Mouse (Mus musculus): Measurements from ENCODE around the gene Sub1. TPM values are rescaled to one million over a fixed set of nuclear protein-coding genes. Genes with fewer than 3 reads are reported as not detected.
A peak's percentile ranks its signal among the peaks of the same experiment; 100 is the strongest.

The Sub1 gene
- polyA plus RNA-seq, 1 experiment from 2014 or later: 489 TPM

DNA sequence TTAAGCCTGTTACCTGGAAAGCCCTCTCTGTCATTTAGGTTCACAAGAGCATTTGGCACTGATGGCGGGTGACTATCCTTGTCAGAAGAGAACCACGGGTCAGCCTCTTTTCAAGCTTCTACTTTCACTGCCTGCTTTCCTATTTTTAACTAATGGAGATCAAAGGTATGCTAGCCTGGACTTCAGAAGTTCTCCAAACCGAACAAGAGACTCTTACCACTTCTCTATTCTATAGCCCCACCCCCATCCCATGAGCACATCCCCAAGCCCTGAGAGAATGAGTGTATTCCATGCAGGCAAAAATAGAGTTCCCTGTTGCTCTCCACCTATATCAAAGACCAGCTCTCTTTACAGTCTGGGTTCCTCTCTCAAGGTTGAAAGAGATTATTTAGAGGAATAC lies 31.0 kb upstream of the Sub1 start:
- H3K9ac ChIP-seq: no peak overlapping the region
- no peak overlapping the region for H3K4me3 ChIP-seq
- no peak overlapping the region for H3K27ac ChIP-seq (replicated peaks)
- H3K4me2 ChIP-seq: no peak overlapping the region
- H3K4me1 ChIP-seq (replicated peaks): no peaks in the 10 kb centered on the region
- no peaks in the 10 kb centered on the region for H3K27me3 ChIP-seq
- no peaks in the 10 kb centered on the region for H3K9me3 ChIP-seq
- WGBS: 86% methylated on average over 3 of the region's 3 CpGs
- H3K36me3 ChIP-seq: no peaks in the 10 kb centered on the region
- no peak for ATAC-seq (ENCODE audit: low FRiP score, low read depth)

- Histone ChIP-seq H3K4me3 (no peak overlapping the region), H3K27ac (replicated peaks) (no peak overlapping the region), H3K9ac (no peak overlapping the region), H3K36me3 (no peaks in the 10 kb centered on the region), H3K4me2 (no peak overlapping the region), H3K27me3 (no peaks in the 10 kb centered on the region), H3K9me3 (no peaks in the 10 kb centered on the region), H3K4me1 (replicated peaks) (no peaks in the 10 kb centered on the region)
- WGBS: 89% methylated on average over 5 of the region's 5 CpGs
- ATAC-seq (ENCODE audit: low FRiP score, low read depth): no peak
These were observed 30.2 kb upstream of the Sub1 start for GRCm38 (mm10) chr15:12026932-12027450.

DNA sequence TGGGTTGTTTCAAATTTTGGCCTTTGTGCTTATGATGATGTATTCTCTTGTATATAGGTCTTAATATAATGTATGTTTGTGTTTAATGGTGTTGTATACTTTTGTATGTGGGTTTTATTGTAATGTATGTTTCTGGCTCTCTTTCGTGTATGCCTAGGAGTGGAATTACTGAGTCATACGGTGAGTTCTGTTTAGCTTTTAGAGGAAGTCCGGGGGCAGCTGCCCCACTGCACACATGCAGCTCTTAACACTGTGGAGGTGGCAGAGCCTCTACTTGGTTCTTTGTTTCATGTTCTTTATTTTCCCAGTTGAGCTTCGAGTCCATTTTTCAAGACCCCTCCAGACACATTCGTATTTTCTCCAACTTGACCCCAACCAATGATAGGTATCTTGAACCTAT lies 29.2 kb upstream of the Sub1 start:
- H3K36me3 ChIP-seq: no peaks in the 10 kb centered on the region
- H3K9me3 ChIP-seq: no peaks in the 10 kb centered on the region
- no peak for ATAC-seq (ENCODE audit: low FRiP score, low read depth)
- no peak overlapping the region for H3K4me2 ChIP-seq
- H3K4me3 ChIP-seq: no peak overlapping the region
- WGBS: 85% methylated on average over 5 of the region's 5 CpGs
- no peaks in the 10 kb centered on the region for H3K4me1 ChIP-seq (replicated peaks)
- no peaks in the 10 kb centered on the region for H3K27me3 ChIP-seq
- no peak overlapping the region for H3K9ac ChIP-seq
- H3K27ac ChIP-seq (replicated peaks): no peak overlapping the region

DNA sequence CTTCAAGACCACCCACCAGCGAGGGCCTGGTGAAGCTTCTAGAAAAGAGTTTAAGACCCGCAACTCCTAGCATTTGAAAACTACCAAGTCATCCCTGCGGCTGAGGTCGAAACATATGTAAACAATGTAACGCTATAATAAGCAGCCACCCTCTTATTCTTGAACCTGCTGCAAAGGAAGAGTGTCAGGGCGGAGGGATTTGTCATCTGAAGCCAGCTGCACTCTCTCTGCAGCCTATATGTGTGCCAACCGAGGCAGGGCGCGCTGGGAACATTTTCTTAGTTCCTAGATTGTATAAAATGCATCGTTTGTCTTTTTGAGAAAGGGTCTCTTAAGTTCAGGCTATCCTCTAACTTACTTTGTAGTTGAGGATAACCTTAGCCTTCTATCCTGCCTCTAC lies 28.6 kb upstream of the Sub1 start:
- WGBS: 88% methylated on average over 10 of the region's 10 CpGs
- Histone ChIP-seq H3K4me2 (no peak overlapping the region), H3K27me3 (no peaks in the 10 kb centered on the region), H3K4me1 (replicated peaks) (no peaks in the 10 kb centered on the region), H3K9ac (no peak overlapping the region), H3K36me3 (no peaks in the 10 kb centered on the region), H3K9me3 (no peaks in the 10 kb centered on the region), H3K27ac (replicated peaks) (no peak overlapping the region), H3K4me3 (no peak overlapping the region)
- ATAC-seq (ENCODE audit: low FRiP score, low read depth): no peak

- H3K4me3 ChIP-seq: no peak overlapping the region
- H3K9ac ChIP-seq: no peak overlapping the region
- no peaks in the 10 kb centered on the region for H3K27me3 ChIP-seq
- no peak for ATAC-seq (ENCODE audit: low FRiP score, low read depth)
- H3K9me3 ChIP-seq: no peaks in the 10 kb centered on the region
- H3K36me3 ChIP-seq: no peaks in the 10 kb centered on the region
- WGBS: 57% methylated on average over 14 of the region's 14 CpGs
- H3K4me1 ChIP-seq (replicated peaks): no peaks in the 10 kb centered on the region
- H3K27ac ChIP-seq (replicated peaks): no peak overlapping the region
- peak overlapping the region; percentile 31 for H3K4me2 ChIP-seq
These were observed 28.0 kb upstream of the Sub1 start for GRCm38 (mm10) chr15:12024791-12025268.

DNA sequence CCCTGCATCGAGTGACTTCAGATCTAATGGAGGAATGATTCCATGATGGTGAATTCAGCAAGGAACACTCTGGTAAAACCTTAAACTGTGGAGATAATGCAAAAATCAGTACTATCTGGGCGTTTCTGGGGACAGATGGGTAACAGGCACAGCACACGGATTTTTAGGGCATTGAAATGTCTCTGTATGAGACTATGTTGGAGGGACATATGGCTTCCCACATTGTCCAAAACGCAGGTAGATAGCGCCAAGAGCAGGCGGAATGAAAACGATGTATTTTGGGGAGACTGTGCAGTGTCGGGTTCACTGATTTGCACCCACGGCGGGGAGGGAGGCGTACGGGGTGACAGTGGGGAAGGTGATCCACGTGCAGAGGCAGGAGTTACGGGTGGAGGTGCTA lies 22.7 kb upstream of the Sub1 start:
- Histone ChIP-seq H3K36me3 (no peaks in the 10 kb centered on the region), H3K4me1 (replicated peaks) (no peaks in the 10 kb centered on the region), H3K4me3 (no peak overlapping the region), H3K9ac (no peak overlapping the region), H3K4me2 (no peak overlapping the region), H3K9me3 (no peaks in the 10 kb centered on the region), H3K27ac (replicated peaks) (no peak overlapping the region), H3K27me3 (no peaks in the 10 kb centered on the region)
- 94% methylated on average over 14 of the region's 14 CpGs for WGBS
- ATAC-seq (ENCODE audit: low FRiP score, low read depth): no peak

DNA sequence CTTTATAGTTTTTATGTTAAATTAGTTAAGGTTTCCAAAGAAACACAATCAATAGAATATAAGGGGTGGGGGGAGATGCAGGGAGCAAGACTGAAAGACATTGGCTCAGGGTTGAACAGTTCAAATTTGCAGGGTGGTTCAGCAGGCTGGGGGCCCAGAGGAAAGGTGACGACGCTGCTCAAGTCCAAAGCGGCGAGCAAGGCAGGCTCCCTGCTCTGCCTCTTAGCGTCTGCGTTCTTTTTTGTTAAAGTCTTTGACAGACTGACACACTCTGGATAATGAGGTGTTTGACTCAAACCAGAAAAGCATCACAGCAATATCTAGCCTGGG lies 21.6 kb upstream of the Sub1 start:
- Histone ChIP-seq H3K4me1 (replicated peaks) (no peaks in the 10 kb centered on the region), H3K9ac (no peak overlapping the region), H3K4me3 (no peak overlapping the region), H3K36me3 (no peaks in the 10 kb centered on the region), H3K4me2 (no peak overlapping the region), H3K27me3 (no peaks in the 10 kb centered on the region), H3K9me3 (no peaks in the 10 kb centered on the region), H3K27ac (replicated peaks) (no peak overlapping the region)
- 74% methylated on average over 6 of the region's 6 CpGs for WGBS
- ATAC-seq (ENCODE audit: low FRiP score, low read depth): peak; percentile 13; the same call in 1 of the 2 replicates

- ATAC-seq (ENCODE audit: low FRiP score, low read depth): peak; percentile 66; the same call in 1 of the 2 replicates
- Histone ChIP-seq H3K4me2 (no peak overlapping the region), H3K27me3 (no peaks in the 10 kb centered on the region), H3K36me3 (no peaks in the 10 kb centered on the region), H3K4me1 (replicated peaks) (no peaks in the 10 kb centered on the region), H3K4me3 (no peak overlapping the region), H3K27ac (replicated peaks) (no peak overlapping the region), H3K9me3 (no peaks in the 10 kb centered on the region), H3K9ac (no peak overlapping the region)
- 51% methylated on average over 13 of the region's 13 CpGs for WGBS
These were observed 21.1 kb upstream of the Sub1 start for GRCm38 (mm10) chr15:12017700-12018427.

DNA sequence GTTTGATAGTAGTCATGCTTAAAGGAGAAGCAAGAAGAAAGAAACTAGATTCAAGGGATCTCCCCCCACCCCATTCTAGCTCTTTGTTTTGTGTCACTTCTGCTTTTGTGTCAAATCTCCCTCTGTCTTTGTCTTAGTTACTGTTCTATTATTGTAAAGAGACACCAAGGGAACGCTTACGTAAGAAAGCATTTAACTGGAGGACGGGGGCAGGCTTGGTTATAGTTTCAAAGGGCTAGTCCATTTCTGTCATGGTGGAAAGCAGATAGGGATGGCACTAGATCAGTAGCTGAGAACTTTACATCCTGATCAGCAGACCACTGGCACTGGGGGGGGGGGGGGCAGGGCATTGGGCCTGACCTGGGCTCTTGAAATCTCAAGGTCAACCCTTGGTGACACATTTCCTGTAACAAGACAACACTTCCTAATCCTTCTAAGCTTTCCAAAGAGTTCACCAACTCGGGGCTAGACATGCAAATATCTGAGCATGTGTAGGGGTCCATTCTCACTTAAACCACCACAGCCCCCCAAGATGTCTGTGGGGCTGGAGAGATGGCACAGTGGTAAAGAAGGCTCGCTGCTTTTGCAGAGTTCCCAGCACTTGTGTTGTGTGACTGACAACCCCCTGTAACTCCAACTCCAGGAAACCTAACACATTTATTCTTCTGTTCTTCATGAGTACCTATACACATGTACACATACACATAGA lies 17.6 kb upstream of the Sub1 start:
- H3K4me3 ChIP-seq: no peak overlapping the region
- no peak overlapping the region for H3K27ac ChIP-seq (replicated peaks)
- H3K36me3 ChIP-seq: no peaks in the 10 kb centered on the region
- no peak overlapping the region for H3K9ac ChIP-seq
- no peaks in the 10 kb centered on the region for H3K4me1 ChIP-seq (replicated peaks)
- H3K4me2 ChIP-seq: no peak overlapping the region
- no peaks in the 10 kb centered on the region for H3K27me3 ChIP-seq
- no peak for ATAC-seq (ENCODE audit: low FRiP score, low read depth)
- WGBS: 75% methylated on average over 5 of the region's 5 CpGs
- H3K9me3 ChIP-seq: no peaks in the 10 kb centered on the region

DNA sequence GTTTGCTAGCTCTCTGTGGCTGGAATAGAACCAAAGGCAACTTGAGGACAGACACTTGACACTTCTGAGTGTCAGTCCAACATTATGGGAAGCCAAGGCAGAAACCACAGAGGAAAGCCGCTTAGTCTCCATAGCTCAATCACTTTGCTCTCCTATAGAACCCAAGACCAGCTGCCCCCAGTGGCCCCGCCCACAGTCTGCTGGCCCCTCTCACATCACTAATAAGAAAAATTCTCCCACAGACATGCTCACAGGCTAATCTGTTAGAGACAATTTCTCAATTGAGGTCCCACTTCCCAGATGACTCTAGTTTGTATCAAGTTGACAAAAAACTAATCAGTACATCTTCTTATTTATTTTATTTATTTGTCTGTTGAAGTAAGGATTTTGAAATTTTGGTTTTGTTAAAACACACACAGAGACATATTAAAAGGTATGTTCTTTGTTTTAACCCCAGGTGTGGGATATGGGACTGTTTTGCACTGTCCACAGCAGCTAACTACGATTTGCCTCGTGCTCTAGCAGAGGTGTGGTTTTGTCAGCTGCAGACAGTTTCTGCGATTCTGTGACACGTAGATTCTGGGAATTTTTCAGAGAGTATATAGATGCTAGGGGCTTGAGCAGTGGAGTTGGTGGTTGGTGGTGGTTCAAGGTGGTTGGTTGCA lies 16.9 kb upstream of the Sub1 start:
- Histone ChIP-seq H3K4me1 (replicated peaks) (no peaks in the 10 kb centered on the region), H3K4me3 (no peak overlapping the region), H3K9me3 (no peaks in the 10 kb centered on the region), H3K9ac (no peak overlapping the region), H3K36me3 (no peaks in the 10 kb centered on the region), H3K4me2 (no peak overlapping the region), H3K27ac (replicated peaks) (no peak overlapping the region), H3K27me3 (no peaks in the 10 kb centered on the region)
- 78% methylated on average over 6 of the region's 6 CpGs for WGBS
- ATAC-seq (ENCODE audit: low FRiP score, low read depth): no peak

GRCm38 (mm10) chr15:12010602-12011044 lies 13.8 kb upstream of the Sub1 start:
- Histone ChIP-seq H3K4me1 (replicated peaks) (no peaks in the 10 kb centered on the region), H3K9me3 (no peaks in the 10 kb centered on the region), H3K4me3 (peak overlapping the region; percentile 27), H3K4me2 (peak overlapping the region; percentile 51), H3K9ac (no peak overlapping the region), H3K36me3 (no peaks in the 10 kb centered on the region), H3K27ac (replicated peaks) (no peak overlapping the region), H3K27me3 (no peaks in the 10 kb centered on the region)
- ATAC-seq (ENCODE audit: low FRiP score, low read depth): no peak
- 55% methylated on average over 18 of the region's 18 CpGs for WGBS

All from hindbrain, embryonic 15.5 days (tissue).